Mouse (Mus musculus): ENCODE results near the gene Cd33.

DNA sequence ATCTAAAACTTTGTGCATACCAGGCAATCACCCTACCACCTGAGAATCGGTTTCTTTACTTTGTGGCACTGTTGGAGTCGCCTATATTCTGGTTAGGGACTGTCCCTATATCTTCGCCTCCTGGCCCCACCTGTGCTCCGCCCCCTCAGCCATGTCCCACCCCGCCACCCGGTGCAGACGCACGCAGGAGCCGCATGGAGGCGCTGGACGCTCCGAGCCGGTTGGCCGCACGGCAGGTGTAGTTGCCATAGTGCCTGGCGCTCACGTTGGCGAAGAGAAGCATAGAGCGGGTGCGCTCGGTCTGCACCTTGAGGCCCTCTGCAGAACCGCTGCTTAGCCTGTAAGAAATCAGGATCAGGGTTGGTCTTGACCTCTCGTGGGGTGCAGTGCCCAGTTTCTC lies 68.5 kb downstream of the Cd33 start:
- TF ChIP-seq CTCF (IDR thresholded peaks at IDR 0.05; ENCODE audit: control insufficient read depth, insufficient read depth, insufficient read length) (no peak), MAX (IDR thresholded peaks at IDR 0.05) (no peak), MYOD1 (IDR thresholded peaks at IDR 0.05; ENCODE audit: control insufficient read depth, insufficient read length, low read depth) (no peak), USF1 (IDR thresholded peaks at IDR 0.05; ENCODE audit: low read depth) (no peak), MYOG (IDR thresholded peaks at IDR 0.05; ENCODE audit: control insufficient read depth, extremely low read depth, insufficient read length) (no peak), CEBPB (IDR thresholded peaks at IDR 0.05; ENCODE audit: low read depth) (no peak), FOSL1 (IDR thresholded peaks at IDR 0.05; ENCODE audit: insufficient read depth, low read length, poor library complexity, severe bottlenecking) (no peak)
